Mouse (Mus musculus): ENCODE measurements around the gene Lyg2. TPM values are rescaled to one million over a fixed set of nuclear protein-coding genes. Genes with fewer than 3 reads are reported as not detected.

Lyg2 gene
- polyA plus RNA-seq (2015; fragmentation: Nextera tagmentation; extraction: Ambion mirVana): not detected in 2 replicates

GRCm38 (mm10) chr1:37916393-37916792 is at the start of gene Lyg2:
Gene Lyg2, minus strand, starts transcription at chr1:37916493.
- Histone ChIP-seq H3K4me3 (replicated peaks) (no peak within 1 kb of the TSS), H3K4me2 (no peak within 1 kb of the TSS), H3K4me1 (replicated peaks) (no peaks in the 10 kb centered on the region), H3K27ac (no peak within 1 kb of the TSS), H3K9me3 (replicated peaks) (no peaks in the 10 kb centered on the region), H3K36me3 (no peaks in the 10 kb centered on the region), H3K9ac (no peak within 1 kb of the TSS), H3K27me3 (no peaks in the 10 kb centered on the region; the same call in 1 of the 2 replicates)
- ATAC-seq (ENCODE audit: low read depth): no peak
- no peak for DNase-seq
- WGBS (ENCODE audit: insufficient replicate concordance): 48% methylated on average over 5 of the region's 5 CpGs

- H3K9me3 ChIP-seq (replicated peaks): no peaks in the 10 kb centered on the region
- ATAC-seq (ENCODE audit: low read depth) (no peak), DNase-seq (no peak)
- H3K9ac ChIP-seq: no peak overlapping the region
- 62% methylated on average over 10 of the region's 10 CpGs for WGBS (ENCODE audit: insufficient replicate concordance)
- H3K36me3 ChIP-seq: no peaks in the 10 kb centered on the region
- H3K4me3 ChIP-seq (replicated peaks): no peak overlapping the region
- no peaks in the 10 kb centered on the region for H3K27me3 ChIP-seq
- H3K27ac ChIP-seq: no peak overlapping the region
- H3K4me2 ChIP-seq: no peak overlapping the region
- H3K4me1 ChIP-seq (replicated peaks): no peaks in the 10 kb centered on the region
Measured at GRCm38 (mm10) chr1:37965571-37965970, 49.3 kb upstream of the Lyg2 start.

GRCm38 (mm10) chr1:37959486-37959885 is 43.2 kb upstream of the Lyg2 start:
- ATAC-seq (ENCODE audit: low read depth) (no peak), DNase-seq (no peak)
- no peak overlapping the region for H3K27ac ChIP-seq
- no peak overlapping the region for H3K4me2 ChIP-seq
- no peaks in the 10 kb centered on the region for H3K9me3 ChIP-seq (replicated peaks)
- H3K27me3 ChIP-seq: no peaks in the 10 kb centered on the region
- H3K4me1 ChIP-seq (replicated peaks): no peaks in the 10 kb centered on the region
- WGBS (ENCODE audit: insufficient replicate concordance): 65% methylated on average over 5 of the region's 5 CpGs
- no peak overlapping the region for H3K9ac ChIP-seq
- no peak overlapping the region for H3K4me3 ChIP-seq (replicated peaks)
- no peaks in the 10 kb centered on the region for H3K36me3 ChIP-seq

DNA sequence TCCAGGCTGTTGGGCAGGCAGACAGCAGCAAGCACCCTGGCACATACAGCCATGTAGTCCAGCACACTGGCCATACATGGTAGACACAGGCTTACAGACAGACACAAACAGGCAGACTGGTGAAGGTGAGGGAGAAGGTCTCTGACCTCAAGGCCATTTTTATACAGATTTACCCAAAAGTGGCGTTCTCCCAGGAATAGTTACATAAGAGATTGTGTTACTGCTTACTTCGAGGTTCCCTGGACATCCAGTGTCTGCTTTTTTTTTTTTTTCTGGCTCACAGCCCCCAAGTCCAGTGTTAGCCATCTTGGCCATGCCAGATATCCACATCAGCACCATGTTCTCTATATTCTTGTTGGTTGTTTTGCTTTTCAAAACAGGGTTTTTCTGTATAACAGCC is 42.2 kb upstream of the Lyg2 start:
- no peak overlapping the region for H3K4me3 ChIP-seq (replicated peaks)
- no peak overlapping the region for H3K27ac ChIP-seq
- DNase-seq (no peak), ATAC-seq (ENCODE audit: low read depth) (no peak)
- no peaks in the 10 kb centered on the region for H3K9me3 ChIP-seq (replicated peaks)
- H3K9ac ChIP-seq: no peak overlapping the region
- no peaks in the 10 kb centered on the region for H3K27me3 ChIP-seq
- H3K36me3 ChIP-seq: no peaks in the 10 kb centered on the region
- 44% methylated on average over 2 of the region's 2 CpGs for WGBS (ENCODE audit: insufficient replicate concordance)
- H3K4me2 ChIP-seq: no peak overlapping the region
- no peaks in the 10 kb centered on the region for H3K4me1 ChIP-seq (replicated peaks)

- Histone ChIP-seq H3K4me3 (replicated peaks) (no peak within 1 kb of the TSS), H3K4me2 (no peak within 1 kb of the TSS), H3K36me3 (no peaks in the 10 kb centered on the region), H3K9ac (no peak within 1 kb of the TSS), H3K27ac (no peak within 1 kb of the TSS), H3K27me3 (no peaks in the 10 kb centered on the region), H3K4me1 (replicated peaks) (no peaks in the 10 kb centered on the region), H3K9me3 (replicated peaks) (no peaks in the 10 kb centered on the region)
- ATAC-seq (ENCODE audit: low read depth) (no peak), DNase-seq (no peak)
- WGBS (ENCODE audit: insufficient replicate concordance): 51% methylated on average over 5 of the region's 5 CpGs
Measured at GRCm38 (mm10) chr1:37957659-37958058, 41.4 kb upstream of the Lyg2 start, which contains the start of gene Lyg1. Gene Lyg1, minus strand, starts transcription at chr1:37957759.

GRCm38 (mm10) chr1:37956690-37957431 is 40.6 kb upstream of the Lyg2 start:
- Histone ChIP-seq H3K9me3 (replicated peaks) (no peaks in the 10 kb centered on the region), H3K36me3 (no peaks in the 10 kb centered on the region), H3K4me3 (replicated peaks) (no peak overlapping the region), H3K27me3 (no peaks in the 10 kb centered on the region), H3K4me2 (no peak overlapping the region), H3K9ac (no peak overlapping the region), H3K27ac (no peak overlapping the region), H3K4me1 (replicated peaks) (no peaks in the 10 kb centered on the region)
- no peak for ATAC-seq (ENCODE audit: low read depth)
- DNase-seq: no peak
- 14% methylated on average over 3 of the region's 3 CpGs for WGBS (ENCODE audit: insufficient replicate concordance)

DNA sequence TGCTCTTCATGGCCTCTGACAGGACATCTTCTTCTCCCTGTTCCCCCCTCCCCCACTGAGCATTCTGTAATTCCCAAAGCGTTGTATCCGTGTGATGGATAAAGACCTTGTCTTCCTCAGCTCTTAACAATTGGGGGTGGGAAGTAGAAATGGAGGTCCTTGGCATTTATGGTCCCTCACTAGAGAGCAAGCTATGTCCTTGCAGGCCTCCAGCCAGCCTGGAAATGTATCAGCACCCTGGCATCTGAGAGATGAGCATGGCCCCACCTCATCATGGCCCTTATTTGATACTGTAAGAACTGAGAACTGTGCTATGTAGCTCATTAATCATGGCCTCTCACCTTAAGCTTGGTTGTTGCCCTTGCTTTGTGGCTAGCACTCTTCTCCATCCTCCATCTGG is 39.0 kb upstream of the Lyg2 start:
- H3K9ac ChIP-seq: no peak overlapping the region
- H3K27me3 ChIP-seq: no peaks in the 10 kb centered on the region
- 75% methylated on average over 2 of the region's 2 CpGs for WGBS (ENCODE audit: insufficient replicate concordance)
- no peak for DNase-seq
- H3K9me3 ChIP-seq (replicated peaks): no peaks in the 10 kb centered on the region
- H3K27ac ChIP-seq: no peak overlapping the region
- H3K36me3 ChIP-seq: no peaks in the 10 kb centered on the region
- H3K4me1 ChIP-seq (replicated peaks): no peaks in the 10 kb centered on the region
- no peak for ATAC-seq (ENCODE audit: low read depth)
- no peak overlapping the region for H3K4me2 ChIP-seq
- no peak overlapping the region for H3K4me3 ChIP-seq (replicated peaks)

GRCm38 (mm10) chr1:37954786-37955185 is 38.5 kb upstream of the Lyg2 start:
- H3K9me3 ChIP-seq (replicated peaks): no peaks in the 10 kb centered on the region
- ATAC-seq (ENCODE audit: low read depth) (no peak), DNase-seq (no peak)
- no peak overlapping the region for H3K4me2 ChIP-seq
- H3K4me1 ChIP-seq (replicated peaks): no peaks in the 10 kb centered on the region
- H3K9ac ChIP-seq: no peak overlapping the region
- H3K27me3 ChIP-seq: no peaks in the 10 kb centered on the region
- no peak overlapping the region for H3K27ac ChIP-seq
- no peak overlapping the region for H3K4me3 ChIP-seq (replicated peaks)
- WGBS (ENCODE audit: insufficient replicate concordance): 57% methylated on average over 7 of the region's 7 CpGs
- no peaks in the 10 kb centered on the region for H3K36me3 ChIP-seq

DNA sequence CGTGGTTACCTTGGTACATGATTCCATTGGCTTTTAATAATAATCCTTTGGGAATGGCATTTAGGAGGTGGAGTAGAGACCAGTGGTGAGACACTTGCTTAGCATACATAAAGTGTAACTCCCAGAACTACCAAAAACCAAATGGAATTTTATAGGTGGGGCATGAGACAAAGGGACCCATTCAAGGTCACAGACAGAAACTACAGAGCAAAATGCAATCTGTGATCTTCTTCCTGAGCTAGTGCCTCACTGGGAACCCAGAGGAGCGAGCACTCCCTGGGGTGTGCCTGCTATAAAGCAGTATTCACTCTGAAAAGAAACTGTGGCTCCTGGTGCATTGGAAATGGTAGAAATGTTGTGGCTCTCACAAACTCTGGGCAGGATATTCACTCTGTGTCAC is 32.6 kb upstream of the Lyg2 start:
- Histone ChIP-seq H3K9me3 (replicated peaks) (no peaks in the 10 kb centered on the region), H3K9ac (no peak overlapping the region), H3K4me2 (no peak overlapping the region), H3K4me1 (replicated peaks) (no peaks in the 10 kb centered on the region), H3K27me3 (no peaks in the 10 kb centered on the region), H3K4me3 (replicated peaks) (no peak overlapping the region), H3K27ac (no peak overlapping the region), H3K36me3 (no peaks in the 10 kb centered on the region)
- ATAC-seq (ENCODE audit: low read depth) (no peak), DNase-seq (no peak)
- 56% methylated on average over 2 of the region's 2 CpGs for WGBS (ENCODE audit: insufficient replicate concordance)

DNA sequence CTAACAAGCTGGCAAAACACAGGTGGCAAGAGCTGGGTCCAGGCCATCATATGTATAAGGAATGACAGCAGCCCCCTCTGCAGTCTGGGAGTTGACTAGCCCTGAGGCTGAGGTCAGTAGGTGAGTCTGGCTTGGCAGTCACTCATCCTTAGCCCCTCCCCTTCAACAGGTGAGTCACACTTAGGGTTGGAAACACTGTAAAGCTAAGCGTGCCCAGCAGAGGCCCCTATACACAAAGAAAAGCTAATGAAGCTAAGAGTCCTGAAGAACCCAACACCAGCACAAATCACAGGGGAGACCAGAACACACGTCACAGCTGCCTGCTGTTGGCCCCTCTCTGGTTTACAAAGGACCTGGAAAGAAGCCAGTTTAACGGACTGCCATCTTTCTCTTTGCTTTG is 15.5 kb upstream of the Lyg2 start:
- no peaks in the 10 kb centered on the region for H3K27me3 ChIP-seq
- no peak overlapping the region for H3K4me2 ChIP-seq
- WGBS (ENCODE audit: insufficient replicate concordance): 34% methylated on average over 3 of the region's 3 CpGs
- no peak overlapping the region for H3K27ac ChIP-seq
- no peaks in the 10 kb centered on the region for H3K36me3 ChIP-seq
- no peaks in the 10 kb centered on the region for H3K4me1 ChIP-seq (replicated peaks)
- DNase-seq: no peak
- H3K4me3 ChIP-seq (replicated peaks): no peak overlapping the region
- H3K9ac ChIP-seq: no peak overlapping the region
- H3K9me3 ChIP-seq (replicated peaks): no peaks in the 10 kb centered on the region
- no peak for ATAC-seq (ENCODE audit: low read depth)

DNA sequence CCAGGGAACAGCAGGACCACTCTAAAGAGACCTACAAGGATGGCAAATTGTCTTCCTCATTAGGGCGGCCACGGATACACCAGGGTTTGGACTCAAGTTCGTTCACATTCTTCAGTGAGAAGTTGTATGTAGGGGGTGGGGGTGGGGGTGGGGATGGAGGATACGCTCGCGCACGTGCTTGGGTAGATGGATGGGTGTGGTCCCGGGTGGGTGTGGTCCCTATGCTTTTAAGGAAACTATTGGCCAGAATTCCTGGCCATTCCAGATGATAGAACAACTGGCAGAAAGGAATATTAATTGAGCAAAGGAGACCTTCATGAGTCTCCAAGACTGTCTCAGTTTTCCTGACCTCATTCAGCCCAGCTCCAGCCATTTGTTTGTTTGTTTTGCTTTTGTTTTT is 9.7 kb upstream of the Lyg2 start:
- H3K4me1 ChIP-seq (replicated peaks): no peaks in the 10 kb centered on the region
- no peak overlapping the region for H3K4me2 ChIP-seq
- WGBS (ENCODE audit: insufficient replicate concordance): 58% methylated on average over 8 of the region's 8 CpGs
- DNase-seq (no peak), ATAC-seq (ENCODE audit: low read depth) (no peak)
- no peaks in the 10 kb centered on the region for H3K36me3 ChIP-seq
- H3K9ac ChIP-seq: no peak overlapping the region
- H3K9me3 ChIP-seq (replicated peaks): no peaks in the 10 kb centered on the region
- H3K4me3 ChIP-seq (replicated peaks): no peak overlapping the region
- H3K27ac ChIP-seq: no peak overlapping the region
- 0 out of 2 replicates have a peak, but pooled peaks cover 3% of the 10 kb centered on the region for H3K27me3 ChIP-seq

GRCm38 (mm10) chr1:37922536-37922935 is 6.2 kb upstream of the Lyg2 start:
- WGBS (ENCODE audit: insufficient replicate concordance): 54% methylated on average over 8 of the region's 8 CpGs
- no peaks in the 10 kb centered on the region for H3K9me3 ChIP-seq (replicated peaks)
- H3K27me3 ChIP-seq: 0 out of 2 replicates have a peak, but pooled peaks cover 3% of the 10 kb centered on the region
- H3K4me1 ChIP-seq (replicated peaks): no peaks in the 10 kb centered on the region
- no peak overlapping the region for H3K4me2 ChIP-seq
- ATAC-seq (ENCODE audit: low read depth): no peak
- no peak overlapping the region for H3K9ac ChIP-seq
- H3K36me3 ChIP-seq: no peaks in the 10 kb centered on the region
- DNase-seq: no peak
- H3K27ac ChIP-seq: no peak overlapping the region
- H3K4me3 ChIP-seq (replicated peaks): no peak overlapping the region
